In the genomic region with DNA sequence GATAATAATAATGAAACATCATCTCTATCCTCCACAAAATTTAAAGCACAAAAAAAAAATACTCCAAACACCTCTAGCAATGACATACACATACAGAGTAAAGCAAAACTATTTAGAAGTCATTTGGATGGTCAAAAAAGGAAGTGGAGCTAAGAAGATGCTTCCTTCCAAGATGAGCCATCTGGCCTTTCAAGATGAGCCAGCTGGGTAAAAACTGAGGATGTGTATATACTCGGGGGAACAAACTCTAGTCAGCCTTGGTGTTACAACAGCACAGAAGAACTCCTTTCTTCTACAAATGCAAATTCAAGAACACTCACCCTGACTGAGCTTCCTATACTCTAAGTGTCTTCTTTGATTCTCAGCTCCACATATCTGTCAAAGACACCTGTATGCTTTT, we compare ENCODE assay signal across 26 mouse cellular contexts.
DNase-seq lines count a peak whose midpoint lies in the region; ATAC-seq lines count a peak whose summit lies in the region.
"Had no signal": no experiment of that assay in that cellular context is flagged by ENCODE, and none has a peak within 500 bp of the region (broad histone marks: within the 10 kb centered on the region; RNA-seq: fewer than 3 reads in every experiment).

No protein-coding gene starts in this region.

- H3K36me3 ChIP-seq in splenic B cell, adult 2 months (ENCODE audit: control insufficient read depth, insufficient read depth, low read length, poor library complexity, severe bottlenecking) = no peaks in the 10 kb centered on the region
- H3K36me3 ChIP-seq: heart, embryonic 10.5 days; heart, embryonic 13.5 days had no signal

- DNase-seq in layer of hippocampus, adult 9-11 months = peak; percentile 6
- no peak for DNase-seq in layer of hippocampus, postnatal 10 days (ENCODE audit: low spot score in 2 of 2)
- DNase-seq in 416B (ENCODE audit: low read depth) (peak; percentile 23), A20 (ENCODE audit: low read depth, low spot score) (peak; percentile 52)
- DNase-seq in splenic B cell, adult 2 months (ENCODE audit: low read depth, low spot score) = peak; percentile 4
- DNase-seq in natural killer cell, adult 2 months (ENCODE audit: low spot score in 2 of 2) = no peak
- DNase-seq: adrenal gland, adult 2 months; adrenal gland, postnatal 14 days; B cell, adult 2 months; cerebellum, adult 11-12 months; cerebellum, adult 8-10 months; cerebellum, postnatal 10 days; cerebellum, postnatal 36 days; embryo, embryonic 11 days; forebrain, postnatal 0 days; gastrocnemius, postnatal 10 days; gastrocnemius, postnatal 36 days; heart, adult 2 months; heart, postnatal 14 days; heart, postnatal 4 days had no signal

- H3K27me3 ChIP-seq in splenic B cell, adult 2 months (ENCODE audit: control insufficient read depth, insufficient read depth, low read length, poor library complexity, severe bottlenecking) = no peaks in the 10 kb centered on the region
- H3K27me3 ChIP-seq: heart, embryonic 13.5 days had no signal

- ATAC-seq in erythroid progenitor cell, adult 5-6 weeks (replicated peaks; ENCODE audit: low FRiP score, poor library complexity, severe bottlenecking) = no peak
- ATAC-seq: forebrain, embryonic 14.5 days; forebrain, postnatal 0 days; hindbrain, postnatal 0 days; inflammation-experienced regulatory T-cells, adult 6 months had no signal

Comparison
In these comparisons a context has a peak if more than half of its experiments do, and no peak if none do; other contexts are left out.
1. DNase-seq: peak in layer of hippocampus, adult 9-11 months (single experiment), 416B (single experiment), A20 (single experiment) and splenic B cell, adult 2 months (single experiment); none in layer of hippocampus, postnatal 10 days (0 of 2) and natural killer cell, adult 2 months (0 of 2).